Mouse (Mus musculus) gonadal fat pad, adult 2 months (tissue): ENCODE measurements around the gene Spata4. TPM values are rescaled to one million over a fixed set of nuclear protein-coding genes. Genes with fewer than 3 reads are reported as not detected.

ENCODE experiments used
- polyA plus RNA-seq: library from polyadenylated mRNA; depleted of rRNA; stranded (reverse); fragments of >200 nt; gene quantifications from 2 replicates; pipeline ENCODE4 v1.2.3, GENCODE M21; 2012; rRNA removed

Gene Spata4
- polyA plus RNA-seq, 1 experiment: 0.88 TPM

Other genes with a start within 250 kb of the Spata4 start
- 2.0 and 3.0 TPM in 2 replicates for gene Asb5, start 71.2 kb upstream of the Spata4 start, polyA plus RNA-seq
- gene Spcs3, start 70.8 kb upstream of the Spata4 start, polyA plus RNA-seq: 21.0 and 30.0 TPM in 2 replicates